Mouse (Mus musculus) activated CD4-positive, CD25-positive, alpha-beta regulatory T cell, adult 4 months (primary cell): Measurements from ENCODE around the gene Mrpl42. TPM values are rescaled to one million over a fixed set of nuclear protein-coding genes. Genes with fewer than 3 reads are reported as not detected.

Source experiments
- ATAC-seq: one replicate; pipeline ENCODE4 v1.8.0; 2017
- polyA plus RNA-seq, 2 experiments: library from polyadenylated mRNA; unstranded; fragments of 100-300 nt; shearing (Covaris generic); gene quantifications; one replicate each; pipeline ENCODE4 v1.2.1; 2017

The Mrpl42 gene
- polyA plus RNA-seq, 2 experiments from 2014 or later: 188 to 213 TPM

DNA sequence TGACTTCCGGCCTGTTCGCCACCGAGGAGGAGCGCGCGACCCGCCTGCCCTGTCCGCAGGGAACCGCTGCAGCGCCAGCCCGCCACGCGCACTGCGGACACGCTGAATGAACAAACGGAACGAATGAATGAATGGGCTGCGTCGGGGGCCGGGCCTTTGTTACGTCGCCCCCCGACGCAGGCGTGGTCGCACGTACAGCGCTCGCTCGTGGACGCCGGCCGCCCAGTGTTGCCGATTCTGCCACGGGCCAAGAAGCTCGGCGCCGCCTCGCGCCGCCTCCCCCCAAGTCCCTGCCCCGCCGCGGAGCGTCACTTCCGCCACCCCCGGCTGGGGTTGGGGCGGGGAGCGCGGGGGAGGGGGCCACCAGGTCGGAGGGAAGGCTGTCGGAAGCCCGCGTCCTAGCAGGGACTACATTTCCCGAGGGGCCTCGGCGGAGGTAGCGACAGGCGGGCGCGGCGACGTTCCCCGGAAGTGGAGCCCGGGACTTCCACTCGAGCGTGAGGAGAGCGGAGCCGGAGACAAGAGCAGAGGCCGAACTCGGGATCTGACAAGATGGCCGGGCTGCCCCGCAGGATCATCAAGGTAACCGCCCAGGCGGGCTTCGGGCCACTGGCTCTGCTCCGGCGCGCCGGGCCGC lies 13.0 kb upstream of the Mrpl42 start, which contains the start of gene Ube2n:
Gene Ube2n, plus strand, starts transcription at position 490 of the 637 bp plus-strand sequence.
- peak; percentile 87 for ATAC-seq

- ATAC-seq: no peak
Observed at GRCm38 (mm10) chr10:95513768-95514556, 12.2 kb upstream of the Mrpl42 start.

- ATAC-seq: no peak
Observed at GRCm38 (mm10) chr10:95512635-95513034, 10.9 kb upstream of the Mrpl42 start.

GRCm38 (mm10) chr10:95509263-95509662 lies 7.5 kb upstream of the Mrpl42 start:
- ATAC-seq: no peak

DNA sequence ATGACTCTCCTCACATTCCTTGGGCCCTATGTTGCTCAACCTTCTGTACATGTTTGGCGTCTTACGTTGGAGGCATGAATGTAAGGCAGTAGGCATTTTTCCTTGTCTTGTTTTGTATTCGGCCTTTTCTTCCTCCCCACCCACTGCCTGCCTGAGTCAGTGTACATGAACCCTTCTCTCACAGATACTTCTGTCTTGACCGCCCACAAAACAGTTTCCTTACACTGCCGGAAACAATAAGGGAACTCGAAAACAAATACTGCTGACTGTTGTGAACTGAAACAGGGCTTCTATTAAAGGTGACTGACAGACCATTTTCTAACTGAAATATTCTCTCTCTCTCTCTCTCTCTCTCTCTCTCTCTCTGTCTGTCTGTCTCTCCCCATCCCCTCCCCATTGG lies 7.1 kb upstream of the Mrpl42 start:
- peak; percentile 77 for ATAC-seq

- no peak for ATAC-seq
Observed at GRCm38 (mm10) chr10:95508126-95508525, 6.4 kb upstream of the Mrpl42 start.

DNA sequence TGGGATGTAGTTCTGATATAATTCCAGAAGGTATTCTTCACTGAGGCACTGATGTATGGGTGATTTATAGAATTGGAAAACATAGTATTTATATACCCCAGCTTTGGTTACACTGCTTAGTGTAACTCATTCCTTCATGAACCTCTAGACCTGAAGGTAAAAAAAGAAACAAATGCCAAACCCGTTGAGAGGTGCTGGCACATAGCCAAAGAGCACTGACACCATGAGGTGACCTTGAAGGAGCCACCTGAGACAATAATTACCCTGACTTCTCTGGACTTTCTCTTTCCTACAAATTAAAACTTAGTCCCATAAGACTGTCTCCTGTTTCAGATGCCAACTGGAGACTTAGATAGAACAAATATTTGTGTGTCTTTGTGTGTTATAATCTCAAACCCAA lies 2.6 kb upstream of the Mrpl42 start:
- no peak for ATAC-seq

DNA sequence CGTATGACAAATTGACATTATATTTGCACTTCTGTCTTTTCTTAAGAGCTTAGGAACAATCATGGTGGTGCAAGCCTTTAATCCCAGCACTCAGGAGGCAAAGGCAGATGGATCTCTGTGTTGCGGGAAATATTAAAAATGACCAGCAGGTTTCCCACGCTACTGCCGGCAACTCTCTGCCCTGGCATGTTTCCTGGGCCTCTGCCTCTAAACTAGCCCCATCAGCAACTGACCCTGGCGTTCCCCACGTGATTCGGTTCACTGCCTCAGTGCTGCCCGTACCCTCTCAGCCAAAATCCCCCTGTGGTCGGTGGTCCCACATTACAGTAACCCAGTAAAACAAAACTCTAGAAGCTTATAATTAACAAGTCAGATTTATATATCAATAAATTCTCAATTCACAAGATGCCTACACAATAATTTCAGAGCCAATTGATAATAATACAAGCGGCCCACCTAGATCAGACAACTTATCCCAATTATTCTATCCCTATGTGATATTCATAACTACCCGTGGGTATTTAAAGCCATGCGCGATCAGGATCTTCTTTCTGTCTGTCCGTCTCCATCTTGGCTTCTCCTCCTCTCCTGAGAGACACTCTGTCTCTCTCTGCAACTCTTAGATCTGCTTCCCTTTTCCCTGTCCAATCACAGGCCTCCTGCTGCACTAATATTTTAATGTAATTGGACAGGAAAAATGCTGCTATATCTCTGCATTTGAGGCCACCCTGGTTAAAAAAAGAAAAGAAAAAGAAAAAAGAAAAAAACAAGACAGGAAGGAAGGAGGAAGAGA lies 1.9 kb upstream of the Mrpl42 start:
- no peak for ATAC-seq

- no peak for ATAC-seq
Observed at GRCm38 (mm10) chr10:95501033-95501432, 707 bp downstream of the Mrpl42 start.

DNA sequence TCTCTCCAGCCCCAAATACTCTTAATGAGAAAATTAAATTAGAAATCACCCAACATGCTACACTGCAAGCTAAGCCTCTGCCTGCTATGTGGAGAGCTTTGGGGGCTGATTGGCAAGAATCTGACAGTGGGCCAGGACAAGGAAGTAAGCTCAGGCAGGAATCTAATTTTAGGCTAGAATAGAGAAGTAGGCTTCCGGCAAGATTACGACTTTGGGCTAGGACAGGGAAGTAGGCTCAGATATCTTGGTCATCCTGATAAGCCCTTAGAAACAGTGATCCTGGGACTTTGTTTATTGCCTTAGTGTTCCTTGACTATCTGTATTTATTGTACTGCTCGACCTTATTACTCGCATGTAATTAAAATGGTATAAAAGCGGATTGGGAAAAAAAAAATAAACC lies 7.5 kb downstream of the Mrpl42 start:
- no peak for ATAC-seq

- no peak for ATAC-seq
Observed at GRCm38 (mm10) chr10:95489653-95490052, 12.1 kb downstream of the Mrpl42 start.

GRCm38 (mm10) chr10:95477516-95477915 lies 24.2 kb downstream of the Mrpl42 start:
- no peak for ATAC-seq

- peak; percentile 89 for ATAC-seq
Observed at GRCm38 (mm10) chr10:95475923-95476322, 25.8 kb downstream of the Mrpl42 start.

GRCm38 (mm10) chr10:95471889-95472547 lies 29.7 kb downstream of the Mrpl42 start:
- no peak for ATAC-seq

DNA sequence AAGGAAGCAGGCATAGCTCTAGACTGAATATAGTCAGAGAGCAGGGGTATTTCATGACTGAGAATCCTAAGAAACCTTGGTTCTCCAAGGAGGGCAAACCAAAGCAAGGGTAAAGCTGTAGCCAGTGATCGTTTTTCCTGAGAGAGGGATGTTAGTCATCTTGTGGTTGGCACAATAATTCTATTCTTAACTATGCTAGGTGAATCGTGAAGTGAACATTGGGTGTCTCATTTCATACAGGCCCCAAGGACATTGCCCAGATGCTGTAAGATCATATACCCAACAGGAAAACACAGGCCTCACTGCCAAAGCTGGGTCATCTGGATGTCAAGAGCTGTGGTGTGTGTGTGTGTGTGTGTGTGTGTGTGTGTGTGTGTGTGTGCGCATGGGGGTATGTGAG lies 30.6 kb downstream of the Mrpl42 start:
- no peak for ATAC-seq

- ATAC-seq: no peak
Observed at GRCm38 (mm10) chr10:95468894-95469293, 32.8 kb downstream of the Mrpl42 start.

DNA sequence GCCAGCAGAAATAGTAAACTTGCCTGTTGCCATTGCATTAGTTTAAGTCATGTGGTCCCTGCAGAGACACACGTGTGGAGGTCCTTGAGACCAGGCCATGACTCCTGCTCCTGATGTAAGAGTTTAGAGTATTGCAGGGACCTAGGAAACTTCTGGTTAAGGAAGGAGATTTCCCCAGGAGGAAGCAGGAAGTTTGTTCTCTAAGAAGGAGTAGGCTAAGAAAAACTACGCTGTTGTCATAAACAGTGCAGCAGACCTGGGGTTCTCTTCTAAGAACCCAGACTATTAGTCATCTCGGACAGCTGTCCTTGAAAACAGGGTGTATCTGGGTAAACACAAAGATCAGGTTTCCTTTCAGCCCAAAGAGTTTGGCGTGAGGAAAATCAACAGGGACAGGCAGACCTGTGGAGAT lies 36.2 kb downstream of the Mrpl42 start:
- ATAC-seq: no peak

DNA sequence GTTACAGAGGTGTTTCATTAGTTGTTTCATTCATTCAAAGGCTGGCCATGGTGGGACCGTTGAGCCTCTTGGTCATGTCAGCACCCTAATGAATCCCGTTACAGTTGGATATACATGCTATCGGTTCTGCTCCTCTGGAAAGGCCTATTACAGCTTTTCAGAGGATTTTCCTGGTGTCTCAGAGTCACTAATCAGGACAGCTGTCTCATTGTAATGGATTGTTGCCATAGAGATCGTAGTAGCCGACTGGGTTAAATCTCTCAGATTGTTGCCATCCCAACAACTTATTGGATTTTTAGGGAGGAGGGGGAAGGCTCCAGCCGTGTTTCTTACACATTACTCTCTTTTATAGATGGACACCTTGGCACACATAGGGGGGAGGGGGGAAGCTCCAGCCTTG lies 37.2 kb downstream of the Mrpl42 start:
- no peak for ATAC-seq

GRCm38 (mm10) chr10:95462231-95462630 lies 39.5 kb downstream of the Mrpl42 start:
- no peak for ATAC-seq

- ATAC-seq: no peak
Observed at GRCm38 (mm10) chr10:95461053-95461553, 40.6 kb downstream of the Mrpl42 start.

DNA sequence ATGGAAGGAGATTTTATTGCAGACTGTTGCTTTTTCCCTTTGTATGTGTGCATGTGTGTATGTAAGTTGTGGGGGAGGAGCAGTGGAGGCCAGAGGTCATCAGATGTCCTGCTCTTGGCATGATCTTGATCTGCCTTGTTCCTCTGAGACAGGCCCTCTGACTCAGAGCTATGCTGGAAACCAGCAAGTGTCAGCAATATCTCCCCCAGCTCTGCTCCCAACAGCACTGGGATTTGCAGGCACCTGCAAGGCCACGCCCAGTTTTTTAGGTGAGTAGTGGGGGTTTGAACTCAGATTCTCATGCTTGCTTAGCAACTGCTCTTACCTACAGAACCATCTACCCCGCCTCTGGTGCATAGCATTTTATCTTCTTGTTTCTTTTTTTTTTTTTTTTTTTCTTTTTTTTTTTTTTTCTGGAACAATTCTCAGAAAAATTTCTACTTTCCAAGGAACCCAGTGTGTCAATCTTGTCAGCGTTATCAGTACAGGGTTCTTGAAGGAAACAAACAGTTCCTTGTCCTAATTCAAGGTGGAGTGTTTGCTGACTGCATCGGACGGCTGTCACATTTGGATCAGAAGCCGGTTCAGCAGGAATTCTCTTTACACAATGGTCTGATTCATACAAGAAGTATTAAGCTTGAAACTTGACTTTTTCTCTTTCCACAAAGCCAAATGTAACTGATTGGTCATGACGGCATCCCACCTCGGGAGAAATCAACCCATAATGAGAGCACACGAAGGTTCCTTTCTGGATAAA lies 43.5 kb downstream of the Mrpl42 start:
- no peak for ATAC-seq
